Mouse (Mus musculus) sigmoid colon, adult 10 weeks (tissue): ENCODE data around the gene Hmgn3. TPM values are rescaled to one million over a fixed set of nuclear protein-coding genes. Genes with fewer than 3 reads are reported as not detected.

ENCODE experiments used
- polyA plus RNA-seq: library from polyadenylated mRNA; stranded (reverse); fragments of 350-450 nt; fragmentation: Illumina TruSeq; extraction: RNeasy Lipid Tissue Mini Kit (QIAGEN cat#74804); gene quantifications from one replicate; pipeline ENCODE4 v1.2.3, GENCODE M21; 2014; ENCODE audit warnings: low read depth, low replicate concordance

The Hmgn3 gene
- polyA plus RNA-seq = 42.2 TPM

GRCm38 (mm10) chr9:83146446-83147188 lies at the start of gene Hmgn3:
TSS of gene Hmgn3 (minus strand) at chr9:83146685.

Other genes with a start within 250 kb of the Hmgn3 start
- gene Phip, start 171.2 kb downstream of the Hmgn3 start, polyA plus RNA-seq = 54.4 TPM